Mouse (Mus musculus): ENCODE measurements around the gene Zfp787.

Gene Zfp787

GRCm38 (mm10) chr7:6119501-6119900 is 36.3 kb downstream of the Zfp787 start:
- no peak for DNase-seq (ENCODE audit: low spot score)

Measured in spleen, adult 12 weeks (tissue).